Mouse (Mus musculus) forebrain, embryonic 15.5 days (tissue): Measurements from ENCODE around the gene Tdg. TPM values are rescaled to one million over a fixed set of nuclear protein-coding genes. Genes with fewer than 3 reads are reported as not detected.
A peak's percentile ranks its signal among the peaks of the same experiment; 100 is the strongest.

ENCODE experiments used
- ATAC-seq: fragments of 200-750 bp; cut with Nextera tagmentation; replicated peaks from 2 replicates; pipeline ENCODE4 v1.8.0; 2017; ENCODE audit warnings: mild to moderate bottlenecking, moderate TSS enrichment, moderate library complexity
- H3K27ac ChIP-seq: fragments of 300-500 bp; sonication (generic); replicated peaks from 2 replicates; pipeline ENCODE4 v1.5.1; 2015; ENCODE audit warnings: mild to moderate bottlenecking, inconsistent platforms
- H3K27me3 ChIP-seq: fragments of 300-500 bp; sonication (generic); 2 replicates; pipeline ENCODE4 v1.6.1; 2015; ENCODE audit warnings: inconsistent platforms
- H3K36me3 ChIP-seq: fragments of 300-500 bp; sonication (generic); 2 replicates; pipeline ENCODE4 v1.6.1; 2015; ENCODE audit warnings: mild to moderate bottlenecking, inconsistent platforms
- H3K4me1 ChIP-seq: fragments of 300-500 bp; sonication (generic); 2 replicates; pipeline ENCODE4 v1.6.1; 2015; ENCODE audit warnings: inconsistent platforms
- H3K4me2 ChIP-seq: fragments of 300-500 bp; sonication (generic); replicated peaks from 2 replicates; pipeline ENCODE4 v1.6.1; 2015; ENCODE audit warnings: mild to moderate bottlenecking, inconsistent platforms
- H3K4me3 ChIP-seq: fragments of 300-500 bp; sonication (generic); 2 replicates; pipeline ENCODE4 v1.5.1; 2015; ENCODE audit warnings: mild to moderate bottlenecking, inconsistent platforms
- H3K9ac ChIP-seq: fragments of 300-500 bp; sonication (generic); replicated peaks from 2 replicates; pipeline ENCODE4 v1.6.1; 2015; ENCODE audit warnings: mild to moderate bottlenecking, inconsistent platforms
- H3K9me3 ChIP-seq: fragments of 300-500 bp; sonication (generic); 2 replicates; pipeline ENCODE4 v1.6.1; 2016; ENCODE audit warnings: inconsistent platforms
- WGBS: fragments of 180-500 bp; shearing (Covaris S2); methylation state at CpG from one replicate; pipeline ENCODE4 v1.1.7; 2015; ENCODE audit warnings: mixed read lengths; 5-methylcytosine and 5-hydroxymethylcytosine counted together
- polyA plus RNA-seq: library from polyadenylated mRNA; unstranded; fragments of >200 nt; fragmentation: Nextera tagmentation; extraction: Ambion mirVana; gene quantifications from 2 replicates; pipeline ENCODE4 v1.2.1, GENCODE M21; 2015

Tdg gene
- polyA plus RNA-seq, 1 experiment from 2014 or later, result 223 TPM

- H3K9ac ChIP-seq, result no peak overlapping the region
- H3K4me2 ChIP-seq, result peak overlapping the region; percentile 35
- no peaks in the 10 kb centered on the region for H3K36me3 ChIP-seq
- H3K27me3 ChIP-seq, result no peaks in the 10 kb centered on the region
- peak; percentile 83 for ATAC-seq
- no peak overlapping the region for H3K4me3 ChIP-seq
- H3K27ac ChIP-seq, result no peak overlapping the region
- 21% methylated on average over 22 of the region's 22 CpGs for WGBS
- no peaks in the 10 kb centered on the region for H3K9me3 ChIP-seq
- peaks cover 13% of the 10 kb centered on the region for H3K4me1 ChIP-seq
Observed at GRCm38 (mm10) chr10:82666436-82667234, 37.0 kb downstream of the Tdg start.

GRCm38 (mm10) chr10:82670205-82670604, 40.6 kb downstream of the Tdg start:
- no peak overlapping the region for H3K4me3 ChIP-seq
- no peaks in the 10 kb centered on the region for H3K27me3 ChIP-seq
- H3K9me3 ChIP-seq, result no peaks in the 10 kb centered on the region
- no peak overlapping the region for H3K9ac ChIP-seq
- H3K36me3 ChIP-seq, result no peaks in the 10 kb centered on the region
- H3K4me1 ChIP-seq, result peaks cover 6% of the 10 kb centered on the region; the same call in 1 of the 2 replicates
- no peak overlapping the region for H3K4me2 ChIP-seq
- H3K27ac ChIP-seq, result no peak overlapping the region
- ATAC-seq, result no peak
- 79% methylated on average over 6 of the region's 6 CpGs for WGBS

- H3K36me3 ChIP-seq, result no peaks in the 10 kb centered on the region
- no peak overlapping the region for H3K27ac ChIP-seq
- 69% methylated on average over 6 of the region's 6 CpGs for WGBS
- no peak overlapping the region for H3K9ac ChIP-seq
- H3K9me3 ChIP-seq, result no peaks in the 10 kb centered on the region
- ATAC-seq, result no peak
- H3K4me2 ChIP-seq, result no peak overlapping the region
- H3K4me3 ChIP-seq, result no peak overlapping the region
- no peaks in the 10 kb centered on the region for H3K27me3 ChIP-seq
- no peaks in the 10 kb centered on the region for H3K4me1 ChIP-seq
Observed at GRCm38 (mm10) chr10:82676949-82677348, 47.3 kb downstream of the Tdg start.

- H3K9me3 ChIP-seq, result no peaks in the 10 kb centered on the region
- no peak overlapping the region for H3K4me3 ChIP-seq
- no peaks in the 10 kb centered on the region for H3K4me1 ChIP-seq
- H3K36me3 ChIP-seq, result no peaks in the 10 kb centered on the region
- H3K9ac ChIP-seq, result no peak overlapping the region
- no peak for ATAC-seq
- no peaks in the 10 kb centered on the region for H3K27me3 ChIP-seq
- H3K27ac ChIP-seq, result no peak overlapping the region
- WGBS, result 83% methylated on average over 5 of the region's 5 CpGs
- H3K4me2 ChIP-seq, result no peak overlapping the region
Observed at GRCm38 (mm10) chr10:82680769-82681168, 51.1 kb downstream of the Tdg start.

- 81% methylated on average over 7 of the region's 7 CpGs for WGBS
- no peaks in the 10 kb centered on the region for H3K36me3 ChIP-seq
- ATAC-seq, result no peak
- no peak overlapping the region for H3K4me3 ChIP-seq
- no peaks in the 10 kb centered on the region for H3K9me3 ChIP-seq
- no peak overlapping the region for H3K4me2 ChIP-seq
- no peak overlapping the region for H3K27ac ChIP-seq
- no peaks in the 10 kb centered on the region for H3K4me1 ChIP-seq
- no peaks in the 10 kb centered on the region for H3K27me3 ChIP-seq
- H3K9ac ChIP-seq, result no peak overlapping the region
Observed at GRCm38 (mm10) chr10:82681639-82682038, 52.0 kb downstream of the Tdg start.

- Histone ChIP-seq H3K4me1 (0 out of 2 replicates have a peak, but pooled peaks cover 3% of the 10 kb centered on the region), H3K36me3 (no peaks in the 10 kb centered on the region), H3K9me3 (no peaks in the 10 kb centered on the region), H3K27ac (no peak overlapping the region), H3K27me3 (no peaks in the 10 kb centered on the region), H3K9ac (no peak overlapping the region), H3K4me2 (no peak overlapping the region), H3K4me3 (no peak overlapping the region)
- WGBS, result 71% methylated on average over 2 of the region's 2 CpGs
- ATAC-seq, result no peak
Observed at GRCm38 (mm10) chr10:82685440-82685839, 55.8 kb downstream of the Tdg start.

- Histone ChIP-seq H3K4me2 (no peak overlapping the region), H3K4me3 (no peak overlapping the region), H3K27me3 (no peaks in the 10 kb centered on the region), H3K9me3 (no peaks in the 10 kb centered on the region), H3K27ac (no peak overlapping the region), H3K4me1 (0 out of 2 replicates have a peak, but pooled peaks cover 5% of the 10 kb centered on the region), H3K36me3 (no peaks in the 10 kb centered on the region), H3K9ac (no peak overlapping the region)
- ATAC-seq, result no peak
- WGBS, result 77% methylated on average over 7 of the region's 7 CpGs
Observed at GRCm38 (mm10) chr10:82689681-82690211, 60.1 kb downstream of the Tdg start.

GRCm38 (mm10) chr10:82690494-82690893, 60.9 kb downstream of the Tdg start, which contains the start of gene Glt8d2:
Gene Glt8d2 (minus strand): TSS chr10:82690650.
- Histone ChIP-seq H3K4me1 (0 out of 2 replicates have a peak, but pooled peaks cover 5% of the 10 kb centered on the region), H3K9me3 (no peaks in the 10 kb centered on the region), H3K27ac (no peak within 1 kb of the TSS), H3K4me3 (no peak within 1 kb of the TSS), H3K36me3 (no peaks in the 10 kb centered on the region), H3K27me3 (no peaks in the 10 kb centered on the region), H3K4me2 (peak within 1 kb of the TSS; percentile 28), H3K9ac (no peak within 1 kb of the TSS)
- ATAC-seq, result no peak
- 6% methylated on average over 14 of the region's 14 CpGs for WGBS

- Histone ChIP-seq H3K4me1 (peaks cover 15% of the 10 kb centered on the region), H3K4me3 (no peak within 1 kb of the TSS), H3K27ac (no peak within 1 kb of the TSS), H3K36me3 (no peaks in the 10 kb centered on the region), H3K27me3 (no peaks in the 10 kb centered on the region), H3K4me2 (no peak within 1 kb of the TSS), H3K9me3 (no peaks in the 10 kb centered on the region), H3K9ac (no peak within 1 kb of the TSS)
- no peak for ATAC-seq
- WGBS, result 84% methylated on average over 5 of the region's 5 CpGs
Observed at GRCm38 (mm10) chr10:82695956-82696355, 66.3 kb downstream of the Tdg start, which contains the start of gene Hcfc2. Gene Hcfc2 (plus strand): TSS chr10:82696160.

GRCm38 (mm10) chr10:82696453-82697079, 66.9 kb downstream of the Tdg start:
- Histone ChIP-seq H3K27ac (no peak overlapping the region), H3K4me1 (peaks cover 15% of the 10 kb centered on the region), H3K4me3 (no peak overlapping the region), H3K36me3 (no peaks in the 10 kb centered on the region), H3K9ac (no peak overlapping the region), H3K4me2 (no peak overlapping the region), H3K27me3 (no peaks in the 10 kb centered on the region), H3K9me3 (no peaks in the 10 kb centered on the region)
- ATAC-seq, result no peak
- WGBS, result 75% methylated on average over 4 of the region's 4 CpGs

GRCm38 (mm10) chr10:82697305-82697898, 67.8 kb downstream of the Tdg start:
- no peak overlapping the region for H3K27ac ChIP-seq
- ATAC-seq, result no peak
- no peak overlapping the region for H3K4me2 ChIP-seq
- H3K9ac ChIP-seq, result no peak overlapping the region
- peaks cover 5% of the 10 kb centered on the region for H3K36me3 ChIP-seq
- no peaks in the 10 kb centered on the region for H3K9me3 ChIP-seq
- 88% methylated on average over 3 of the region's 3 CpGs for WGBS
- H3K4me1 ChIP-seq, result peaks cover 15% of the 10 kb centered on the region
- H3K27me3 ChIP-seq, result no peaks in the 10 kb centered on the region
- no peak overlapping the region for H3K4me3 ChIP-seq

- H3K36me3 ChIP-seq, result peaks cover 5% of the 10 kb centered on the region
- peak; percentile 97 for ATAC-seq
- under 1% methylated on average over 42 of the region's 42 CpGs for WGBS
- peak overlapping the region; percentile 80 for H3K4me3 ChIP-seq
- H3K9ac ChIP-seq, result peak overlapping the region; percentile 82
- H3K27ac ChIP-seq, result peak overlapping the region; percentile 77
- peaks cover 15% of the 10 kb centered on the region for H3K4me1 ChIP-seq
- peak overlapping the region; percentile 69 for H3K4me2 ChIP-seq
- H3K9me3 ChIP-seq, result no peaks in the 10 kb centered on the region
- H3K27me3 ChIP-seq, result no peaks in the 10 kb centered on the region
Observed at GRCm38 (mm10) chr10:82698712-82699261, 69.2 kb downstream of the Tdg start.
